Mouse (Mus musculus): ENCODE results near the gene 1700020L24Rik. TPM values are rescaled to one million over a fixed set of nuclear protein-coding genes. Genes with fewer than 3 reads are reported as not detected.
A peak's percentile ranks its signal among the peaks of the same experiment; 100 is the strongest.

The 1700020L24Rik gene
- polyA plus RNA-seq, 1 experiment = not detected

DNA sequence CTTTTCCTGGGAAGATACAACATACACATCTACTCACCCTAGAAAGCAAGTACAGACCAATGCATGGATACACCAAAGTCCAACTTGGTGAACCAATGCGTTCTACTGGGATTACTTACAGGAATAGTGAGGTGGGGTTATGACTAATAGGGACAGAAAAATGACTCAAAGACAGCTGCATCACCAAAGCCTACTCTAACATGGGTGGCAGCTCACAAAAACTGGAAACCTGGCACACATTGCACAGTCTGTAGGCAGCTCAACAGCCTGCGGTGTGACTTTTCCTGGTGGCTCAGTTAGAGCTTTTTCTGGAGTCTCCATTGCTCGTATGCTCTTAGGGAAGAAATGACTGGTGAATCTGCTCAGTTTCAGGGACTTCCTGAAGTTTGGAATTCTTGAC, 31.3 kb downstream of the 1700020L24Rik start:
- Histone ChIP-seq H3K9ac (ENCODE audit: low read depth, poor library complexity, severe bottlenecking) (no peak overlapping the region), H3K4me1 (ENCODE audit: control insufficient read depth, insufficient read depth, low read length) (peaks cover 2% of the 10 kb centered on the region), H3K4me3 (ENCODE audit: low read depth, low read length) (no peak overlapping the region), H3K27ac (ENCODE audit: insufficient read depth, low read length) (no peak overlapping the region), H3K9me3 (replicated peaks; ENCODE audit: control insufficient read depth, insufficient read depth, low read length, poor library complexity, severe bottlenecking) (no peaks in the 10 kb centered on the region), H3K27me3 (ENCODE audit: control insufficient read depth, insufficient read depth, low read length, poor library complexity, severe bottlenecking) (peaks cover 3% of the 10 kb centered on the region; the same call in 1 of the 2 replicates), H3K36me3 (ENCODE audit: control insufficient read depth, insufficient read depth, low read length, poor library complexity, severe bottlenecking) (no peaks in the 10 kb centered on the region)
- no peak for TF ChIP-seq EP300 (IDR thresholded peaks at IDR 0.05; ENCODE audit: insufficient read depth, low read depth, low read length)

DNA sequence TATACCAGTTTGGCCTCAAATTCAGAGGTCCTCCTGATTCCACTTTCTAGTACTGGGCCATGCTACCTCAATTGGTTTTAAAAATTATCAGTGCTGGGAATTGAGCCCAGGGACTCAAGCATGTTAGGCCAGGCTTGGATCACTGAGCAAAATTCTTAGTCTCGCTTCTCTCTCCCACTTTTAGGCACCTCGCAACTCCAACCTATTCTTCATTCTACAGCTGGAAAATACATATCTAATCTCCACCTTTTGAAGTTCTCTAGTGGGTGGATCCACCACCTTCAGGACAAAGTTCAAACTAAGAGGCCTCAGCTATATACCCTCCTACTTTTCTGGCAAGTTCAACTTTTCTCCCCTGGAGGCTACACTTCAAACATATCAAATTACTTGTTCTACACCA, 34.3 kb downstream of the 1700020L24Rik start:
- H3K4me3 ChIP-seq (ENCODE audit: low read depth, low read length) = 0 out of 2 replicates have a peak overlapping the region, but pooled peaks have one; percentile 66
- no peaks in the 10 kb centered on the region for H3K27me3 ChIP-seq (ENCODE audit: control insufficient read depth, insufficient read depth, low read length, poor library complexity, severe bottlenecking)
- H3K27ac ChIP-seq (ENCODE audit: insufficient read depth, low read length) = peak overlapping the region; percentile 89
- peak overlapping the region; percentile 98 for H3K9ac ChIP-seq (ENCODE audit: low read depth, poor library complexity, severe bottlenecking)
- peaks cover 19% of the 10 kb centered on the region for H3K36me3 ChIP-seq (ENCODE audit: control insufficient read depth, insufficient read depth, low read length, poor library complexity, severe bottlenecking)
- H3K9me3 ChIP-seq (replicated peaks; ENCODE audit: control insufficient read depth, insufficient read depth, low read length, poor library complexity, severe bottlenecking) = no peaks in the 10 kb centered on the region
- TF ChIP-seq CTCF (IDR thresholded peaks at IDR 0.05; ENCODE audit: low read depth, low read length) (no peak), EP300 (IDR thresholded peaks at IDR 0.05; ENCODE audit: insufficient read depth, low read depth, low read length) (no peak), POLR2A (IDR thresholded peaks at IDR 0.05; ENCODE audit: insufficient read depth, low read length) (no peak)
- no peaks in the 10 kb centered on the region for H3K4me1 ChIP-seq (ENCODE audit: control insufficient read depth, insufficient read depth, low read length)

DNA sequence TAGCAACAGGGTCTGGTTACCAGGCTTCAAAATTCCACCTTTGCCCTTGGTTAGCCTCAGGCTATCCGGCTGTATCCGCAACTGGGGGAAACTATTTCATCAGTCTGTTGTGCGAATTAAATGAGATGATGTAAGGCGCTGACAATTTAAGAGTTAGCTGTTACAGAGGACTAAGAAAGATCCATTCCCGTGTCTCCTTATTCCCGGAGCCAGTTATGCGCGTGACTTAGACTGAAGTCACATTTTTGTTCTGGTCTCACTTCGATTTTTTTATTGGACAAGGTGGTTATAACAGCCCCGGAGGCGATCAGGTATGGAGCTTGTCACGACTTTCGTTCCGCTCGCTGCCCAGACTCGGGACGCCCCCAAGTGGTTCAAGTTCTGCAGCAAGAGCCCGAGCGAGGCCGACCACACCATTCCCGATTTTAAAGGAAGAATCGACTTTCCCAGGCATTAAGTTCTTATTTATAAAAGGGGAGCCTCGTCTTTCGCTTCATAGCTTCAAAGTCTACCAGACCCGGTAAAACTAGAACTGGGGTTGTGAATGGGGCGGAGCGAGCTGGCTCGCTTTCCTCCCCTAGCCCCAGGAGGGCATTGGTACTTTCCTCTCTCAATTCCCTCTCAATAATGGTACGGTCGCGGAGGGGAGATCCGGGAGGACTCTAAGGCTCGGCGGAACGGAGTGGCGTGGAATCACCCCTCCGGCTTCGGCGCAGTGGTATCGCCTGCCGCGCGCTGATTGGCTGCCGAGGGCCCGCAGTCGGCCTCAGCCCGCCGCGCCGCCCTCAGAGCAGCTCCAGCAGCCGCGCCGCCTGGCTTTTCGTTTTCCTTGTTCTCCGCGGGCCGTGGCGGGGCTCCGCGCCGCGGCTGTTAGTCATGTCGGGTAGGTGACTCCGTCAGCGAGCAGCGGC, 35.1 kb downstream of the 1700020L24Rik start, which contains the start of gene Taf15:
Gene Taf15, plus strand, starts transcription at position 763 of the 911 bp plus-strand sequence.
- Histone ChIP-seq H3K9me3 (replicated peaks; ENCODE audit: control insufficient read depth, insufficient read depth, low read length, poor library complexity, severe bottlenecking) (no peaks in the 10 kb centered on the region), H3K27me3 (ENCODE audit: control insufficient read depth, insufficient read depth, low read length, poor library complexity, severe bottlenecking) (no peaks in the 10 kb centered on the region), H3K4me3 (ENCODE audit: low read depth, low read length) (peak within 1 kb of the TSS; percentile 96), H3K9ac (ENCODE audit: low read depth, poor library complexity, severe bottlenecking) (peak within 1 kb of the TSS; percentile 98), H3K36me3 (ENCODE audit: control insufficient read depth, insufficient read depth, low read length, poor library complexity, severe bottlenecking) (peaks cover 23% of the 10 kb centered on the region), H3K4me1 (ENCODE audit: control insufficient read depth, insufficient read depth, low read length) (no peaks in the 10 kb centered on the region), H3K27ac (ENCODE audit: insufficient read depth, low read length) (peak within 1 kb of the TSS; percentile 89)
- TF ChIP-seq POLR2A (IDR thresholded peaks at IDR 0.05; ENCODE audit: insufficient read depth, low read length) (peak; percentile 48), EP300 (IDR thresholded peaks at IDR 0.05; ENCODE audit: insufficient read depth, low read depth, low read length) (no peak), CTCF (IDR thresholded peaks at IDR 0.05; ENCODE audit: low read depth, low read length) (peak; percentile 63)

DNA sequence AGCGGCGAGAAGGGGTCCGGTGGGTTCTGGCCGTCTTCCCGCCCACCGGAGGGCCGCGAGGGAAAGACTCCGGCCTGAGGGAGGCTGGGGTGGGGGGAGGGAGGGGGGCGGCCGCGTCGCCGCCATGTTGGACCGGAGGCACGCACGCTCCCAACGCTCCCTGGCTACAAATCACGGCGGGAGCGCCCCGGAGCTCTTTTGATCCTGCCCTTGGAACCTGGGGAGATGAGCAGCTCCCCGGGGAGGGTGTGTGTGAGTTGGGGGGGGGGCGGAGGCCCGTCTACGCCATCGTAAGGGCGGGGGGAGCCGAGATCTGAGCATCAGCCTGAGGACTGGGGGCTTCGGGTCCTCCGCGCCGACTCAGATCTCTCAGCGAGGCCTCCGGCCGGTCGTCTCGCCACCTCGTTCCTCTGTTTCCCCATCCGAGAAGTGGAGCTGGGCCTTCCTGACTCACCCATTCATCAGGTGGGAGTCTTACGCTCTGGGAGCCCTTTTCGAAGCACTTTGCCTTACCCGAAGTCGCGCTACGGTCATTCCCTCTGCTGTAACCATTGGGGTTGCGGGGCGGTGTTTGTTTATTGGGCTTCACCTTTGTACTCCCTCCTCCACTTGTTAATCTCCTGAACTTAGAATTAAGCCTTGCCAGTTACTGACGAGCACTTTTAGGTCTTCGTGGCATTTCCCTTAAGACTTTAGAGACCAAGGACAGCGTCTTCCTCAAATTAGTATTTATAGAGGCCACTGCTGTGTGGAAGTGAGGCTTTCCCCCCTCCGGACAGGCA, 35.9 kb downstream of the 1700020L24Rik start:
- H3K4me3 ChIP-seq (ENCODE audit: low read depth, low read length) = peak overlapping the region; percentile 96
- peaks cover 29% of the 10 kb centered on the region for H3K36me3 ChIP-seq (ENCODE audit: control insufficient read depth, insufficient read depth, low read length, poor library complexity, severe bottlenecking)
- H3K4me1 ChIP-seq (ENCODE audit: control insufficient read depth, insufficient read depth, low read length) = no peaks in the 10 kb centered on the region
- no peaks in the 10 kb centered on the region for H3K27me3 ChIP-seq (ENCODE audit: control insufficient read depth, insufficient read depth, low read length, poor library complexity, severe bottlenecking)
- no peaks in the 10 kb centered on the region for H3K9me3 ChIP-seq (replicated peaks; ENCODE audit: control insufficient read depth, insufficient read depth, low read length, poor library complexity, severe bottlenecking)
- peak overlapping the region; percentile 6; the same call in 1 of the 2 replicates for H3K27ac ChIP-seq (ENCODE audit: insufficient read depth, low read length)
- TF ChIP-seq CTCF (IDR thresholded peaks at IDR 0.05; ENCODE audit: low read depth, low read length) = no peak
- H3K9ac ChIP-seq (ENCODE audit: low read depth, poor library complexity, severe bottlenecking) = peak overlapping the region; percentile 98

Other genes with a start within 250 kb of the 1700020L24Rik start
- 0.41 and 1.2 TPM in 2 replicates for gene Slfn3, start 246.3 kb upstream of the 1700020L24Rik start, polyA plus RNA-seq (2011; ENCODE audit: insufficient read depth, insufficient read length, low read depth, missing spikeins)
- gene Slfn14, start 151.0 kb upstream of the 1700020L24Rik start, polyA plus RNA-seq (2011; ENCODE audit: insufficient read depth, insufficient read length, low read depth, missing spikeins) = not detected in 2 replicates
- 190 and 196 TPM in 2 replicates for gene Ap2b1, start 138.7 kb upstream of the 1700020L24Rik start, polyA plus RNA-seq (2011; ENCODE audit: insufficient read depth, insufficient read length, low read depth, missing spikeins)
- gene Pex12, start 135.1 kb upstream of the 1700020L24Rik start, polyA plus RNA-seq (2011; ENCODE audit: insufficient read depth, insufficient read length, low read depth, missing spikeins) = 10.4 and 11.8 TPM in 2 replicates
- gene Rasl10b, start 28.5 kb upstream of the 1700020L24Rik start, polyA plus RNA-seq (2011; ENCODE audit: insufficient read depth, insufficient read length, low read depth, missing spikeins) = 1.1 and 1.6 TPM in 2 replicates
- gene Gas2l2, start 8.2 kb upstream of the 1700020L24Rik start, polyA plus RNA-seq (2011; ENCODE audit: insufficient read depth, insufficient read length, low read depth, missing spikeins) = not detected in 2 replicates
- 0.26 and 0.52 TPM in 2 replicates for gene Mmp28, start 25.4 kb downstream of the 1700020L24Rik start, polyA plus RNA-seq (2011; ENCODE audit: insufficient read depth, insufficient read length, low read depth, missing spikeins)
- 324 and 326 TPM in 2 replicates for gene Taf15, start 35.4 kb downstream of the 1700020L24Rik start, polyA plus RNA-seq (2011; ENCODE audit: insufficient read depth, insufficient read length, low read depth, missing spikeins)
- gene Heatr9, start 84.5 kb downstream of the 1700020L24Rik start, polyA plus RNA-seq (2011; ENCODE audit: insufficient read depth, insufficient read length, low read depth, missing spikeins) = not detected in 2 replicates
- gene Ccl5, start 92.8 kb downstream of the 1700020L24Rik start, polyA plus RNA-seq (2011; ENCODE audit: insufficient read depth, insufficient read length, low read depth, missing spikeins) = not detected in 2 replicates
- not detected in 2 replicates for gene Ccl9, start 141.0 kb downstream of the 1700020L24Rik start, polyA plus RNA-seq (2011; ENCODE audit: insufficient read depth, insufficient read length, low read depth, missing spikeins)
- gene Ccl6, start 155.4 kb downstream of the 1700020L24Rik start, polyA plus RNA-seq (2011; ENCODE audit: insufficient read depth, insufficient read length, low read depth, missing spikeins) = not detected in 2 replicates
- gene Rpl9-ps1, start 207.9 kb downstream of the 1700020L24Rik start, polyA plus RNA-seq (2011; ENCODE audit: insufficient read depth, insufficient read length, low read depth, missing spikeins) = not detected in 2 replicates
- not detected in 2 replicates for gene Ccl3, start 211.7 kb downstream of the 1700020L24Rik start, polyA plus RNA-seq (2011; ENCODE audit: insufficient read depth, insufficient read length, low read depth, missing spikeins)
- gene Ccl4, start 224.9 kb downstream of the 1700020L24Rik start, polyA plus RNA-seq (2011; ENCODE audit: insufficient read depth, insufficient read length, low read depth, missing spikeins) = not detected in 2 replicates